Mouse (Mus musculus): ENCODE measurements at regions not wholly inside any gene's neighbourhood (a gene's known extent, or its start where the extent isn't known, plus 50 kb on each side); places are given as distances from the start of the nearest gene placed in this dataset.

DNA sequence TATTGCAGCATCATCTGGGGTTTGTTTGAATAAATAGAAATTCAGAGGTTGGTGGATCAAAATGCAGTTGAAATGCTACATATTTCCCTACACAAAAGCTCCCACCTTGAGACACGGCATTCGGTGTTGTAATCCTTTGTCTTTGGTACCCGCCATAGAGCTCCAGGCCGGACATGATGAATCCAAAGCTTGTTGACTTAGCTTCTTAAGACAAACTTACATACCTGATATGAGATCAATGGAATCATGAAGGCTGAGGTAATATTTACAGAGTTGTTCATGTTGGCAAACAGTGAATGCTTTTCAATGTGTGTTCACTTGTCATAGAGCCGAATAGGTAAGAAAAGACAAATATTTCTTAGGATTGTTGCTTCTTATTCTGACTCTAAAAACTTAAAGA lies 51.2 kb upstream of the Pthlh start:
- CTCF ChIA-PET, result no interaction called here

All from spleen, embryonic (tissue).